Mouse (Mus musculus) liver, embryonic 11.5 days (tissue): Measurements from ENCODE around the gene Fam129a. TPM values are rescaled to one million over a fixed set of nuclear protein-coding genes. Genes with fewer than 3 reads are reported as not detected.
"Not testable (repeated sequence)": the region's sequence is repeated elsewhere in the genome, so short reads cannot be mapped to it uniquely, and the experiment has no call there.

Source experiments
- ATAC-seq: fragments of 200-750 bp; cut with Nextera tagmentation; replicated peaks from 2 replicates; pipeline ENCODE4 v1.8.0; 2017; ENCODE audit warnings: moderate number of reproducible peaks, mild to moderate bottlenecking, moderate TSS enrichment, moderate library complexity; ENCODE audit not compliant: low FRiP score
- DNase-seq: peaks from one replicate; pipeline ENCODE4 v3.0.0-alpha.2; 2017; ENCODE audit warnings: low spot score
- H3K27ac ChIP-seq: fragments of 300-500 bp; sonication (generic); 2 replicates; pipeline ENCODE4 v1.5.1; 2014; ENCODE audit warnings: mild to moderate bottlenecking, low read depth, low read length, control low read depth
- H3K27me3 ChIP-seq: fragments of 300-500 bp; sonication (generic); replicated peaks from 2 replicates; pipeline ENCODE4 v1.6.1; 2014; ENCODE audit warnings: low read length, mixed read lengths; ENCODE audit not compliant: control insufficient read depth, insufficient read depth
- H3K36me3 ChIP-seq: fragments of 300-500 bp; sonication (generic); 2 replicates; pipeline ENCODE4 v1.6.1; 2014; ENCODE audit warnings: mild to moderate bottlenecking, low read length, moderate library complexity, mixed read lengths; ENCODE audit not compliant: control insufficient read depth, insufficient read depth
- H3K4me1 ChIP-seq: fragments of 300-500 bp; sonication (generic); replicated peaks from 2 replicates; pipeline ENCODE4 v1.6.1; 2014; ENCODE audit warnings: low read length, mixed read lengths; ENCODE audit not compliant: control insufficient read depth, insufficient read depth
- H3K4me2 ChIP-seq: fragments of 300-500 bp; sonication (generic); 2 replicates; pipeline ENCODE4 v1.6.1; 2014; ENCODE audit warnings: mild to moderate bottlenecking, control low read depth, moderate library complexity
- H3K4me3 ChIP-seq: fragments of 300-500 bp; sonication (generic); 2 replicates; pipeline ENCODE4 v1.5.1; 2014; ENCODE audit warnings: low read depth, low read length, control low read depth
- H3K9ac ChIP-seq: fragments of 300-500 bp; sonication (generic); 2 replicates; pipeline ENCODE4 v1.6.1; 2014; ENCODE audit warnings: low read depth, low read length, control low read depth
- H3K9me3 ChIP-seq: fragments of 300-500 bp; sonication (generic); 2 replicates; pipeline ENCODE4 v1.6.1; 2016; ENCODE audit warnings: low read length, inconsistent platforms, mixed read lengths; ENCODE audit not compliant: control insufficient read depth
- WGBS: fragments of 180-500 bp; shearing (Covaris S2); extraction: QIAGEN DNeasy Blood & Tissue Kit; methylation state at CpG from one replicate; pipeline ENCODE4 v1.1.7; 2014; 5-methylcytosine and 5-hydroxymethylcytosine counted together
- polyA plus RNA-seq: library from polyadenylated mRNA; unstranded; fragments of >200 nt; fragmentation: Nextera tagmentation; extraction: Ambion mirVana; gene quantifications from 2 replicates; pipeline ENCODE4 v1.2.1, GENCODE M21; 2014

The Fam129a gene
- polyA plus RNA-seq, 1 experiment from 2014 or later: 3.0 TPM

DNA sequence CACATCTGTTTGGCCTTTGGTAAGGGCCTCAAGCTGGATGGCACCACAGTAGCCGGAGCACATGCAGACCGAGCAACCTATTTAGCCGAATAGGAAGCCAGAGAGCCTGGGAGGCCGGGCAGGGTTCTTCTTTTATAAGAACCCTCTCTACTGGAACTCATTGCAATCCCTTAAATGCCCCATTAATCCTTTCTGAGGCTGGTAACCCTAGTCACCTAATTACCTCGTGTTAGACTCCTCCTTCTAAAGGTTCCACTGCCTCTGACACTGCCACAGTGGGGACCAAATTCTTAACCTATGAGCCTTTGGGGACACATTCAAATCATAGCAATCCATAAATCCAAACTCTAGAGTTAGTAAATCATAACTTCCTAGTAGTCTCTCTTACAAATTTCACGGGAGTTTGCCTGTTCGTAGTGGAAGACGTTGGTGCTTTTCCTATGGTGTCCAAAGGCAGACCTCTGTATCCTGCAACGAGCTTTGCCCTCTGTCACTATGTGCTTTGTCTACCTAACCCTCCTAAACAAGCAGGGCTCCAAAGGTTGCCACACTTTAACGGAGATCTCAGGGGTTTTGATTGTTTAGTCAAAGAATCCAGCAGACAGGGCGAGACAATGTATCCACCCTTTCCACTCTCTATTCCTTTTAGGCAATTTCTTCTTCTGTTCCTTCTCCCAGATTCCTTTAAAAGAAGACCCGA is 24.8 kb downstream of the Fam129a start:
- WGBS: 73% methylated on average over 12 of the region's 12 CpGs
- H3K27me3 ChIP-seq: no peaks in the 10 kb centered on the region
- H3K9ac ChIP-seq: no peak overlapping the region
- DNase-seq (no peak), ATAC-seq (peak; percentile 46; the same call in 1 of the 2 replicates)
- H3K4me3 ChIP-seq: no peak overlapping the region
- no peaks in the 10 kb centered on the region for H3K9me3 ChIP-seq
- no peaks in the 10 kb centered on the region for H3K36me3 ChIP-seq
- no peak overlapping the region for H3K27ac ChIP-seq
- no peak overlapping the region for H3K4me2 ChIP-seq
- H3K4me1 ChIP-seq: peaks cover 20% of the 10 kb centered on the region

GRCm38 (mm10) chr1:151596562-151596961 is 25.6 kb downstream of the Fam129a start:
- Histone ChIP-seq H3K4me3 (no peak overlapping the region), H3K9me3 (no peaks in the 10 kb centered on the region), H3K36me3 (no peaks in the 10 kb centered on the region), H3K9ac (no peak overlapping the region), H3K27me3 (no peaks in the 10 kb centered on the region), H3K4me1 (peaks cover 17% of the 10 kb centered on the region), H3K27ac (no peak overlapping the region), H3K4me2 (no peak overlapping the region)
- DNase-seq (no peak), ATAC-seq (no peak)
- 74% methylated on average over 8 of the region's 8 CpGs for WGBS

DNA sequence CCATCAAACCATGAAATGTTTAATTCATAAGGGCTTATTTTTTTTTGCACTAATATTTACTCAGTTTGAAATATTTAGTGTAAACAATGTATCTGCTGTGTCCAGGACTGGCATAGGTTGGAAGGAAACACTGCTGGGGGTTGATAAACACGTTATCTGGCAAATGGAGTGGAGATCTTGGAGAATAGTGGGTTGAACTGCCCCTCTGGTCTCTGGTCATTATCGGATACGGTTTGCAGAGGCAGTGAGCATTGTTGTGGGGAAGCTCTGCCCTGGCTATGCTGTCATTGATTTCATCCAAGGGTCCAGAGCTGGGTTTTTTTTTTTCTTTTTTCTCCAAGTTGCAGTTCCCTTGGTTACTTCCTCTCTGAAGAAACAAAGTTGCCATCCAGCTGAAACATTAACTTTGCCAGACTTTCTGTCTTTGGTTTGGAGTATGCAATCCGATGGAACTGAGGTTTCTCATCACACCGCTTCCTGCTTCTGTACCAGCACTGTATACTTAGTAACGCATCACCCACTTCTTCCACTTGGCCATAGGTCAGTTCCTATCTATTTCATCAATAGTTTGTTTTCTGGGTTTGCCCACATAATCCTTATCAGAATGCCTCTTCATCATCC is 26.8 kb downstream of the Fam129a start:
- WGBS: 55% methylated on average over 6 of the region's 6 CpGs
- Histone ChIP-seq H3K4me2 (no peak overlapping the region), H3K9ac (no peak overlapping the region), H3K4me3 (no peak overlapping the region), H3K27me3 (no peaks in the 10 kb centered on the region), H3K36me3 (no peaks in the 10 kb centered on the region), H3K4me1 (peaks cover 11% of the 10 kb centered on the region), H3K9me3 (no peaks in the 10 kb centered on the region), H3K27ac (no peak overlapping the region)
- DNase-seq: no peak
- no peak; the same call in 1 of the 2 replicates for ATAC-seq

DNA sequence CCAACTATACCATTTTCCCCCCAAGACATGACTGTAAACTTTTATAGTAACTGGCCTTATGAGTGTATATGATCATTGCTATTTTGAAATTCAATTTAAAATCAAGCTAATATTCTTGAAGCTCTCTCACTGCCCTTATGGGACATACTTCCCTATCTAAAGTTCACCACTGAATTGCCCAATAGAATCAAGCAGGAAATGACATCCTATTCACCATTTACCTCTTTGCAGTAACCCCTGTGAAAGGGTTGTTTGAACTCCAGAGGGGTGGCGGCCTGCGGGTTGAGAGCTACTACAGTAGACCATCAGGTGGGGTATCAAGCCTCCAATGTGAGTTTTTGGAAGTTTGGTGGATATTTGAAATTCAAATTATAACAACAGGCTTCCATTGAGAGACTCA is 27.9 kb downstream of the Fam129a start:
- H3K9me3 ChIP-seq: no peaks in the 10 kb centered on the region
- ATAC-seq: no peak
- H3K4me1 ChIP-seq: peaks cover 11% of the 10 kb centered on the region
- H3K9ac ChIP-seq: no peak overlapping the region
- DNase-seq: no peak
- no peak overlapping the region for H3K27ac ChIP-seq
- H3K4me3 ChIP-seq: no peak overlapping the region
- no peak overlapping the region for H3K4me2 ChIP-seq
- 91% methylated on average over 2 of the region's 2 CpGs for WGBS
- H3K36me3 ChIP-seq: no peaks in the 10 kb centered on the region
- H3K27me3 ChIP-seq: no peaks in the 10 kb centered on the region

GRCm38 (mm10) chr1:151604328-151604727 is 33.3 kb downstream of the Fam129a start:
- DNase-seq (no peak), ATAC-seq (no peak)
- Histone ChIP-seq H3K4me2 (no peak overlapping the region), H3K4me3 (no peak overlapping the region), H3K27ac (no peak overlapping the region), H3K9me3 (no peaks in the 10 kb centered on the region), H3K36me3 (no peaks in the 10 kb centered on the region), H3K27me3 (no peaks in the 10 kb centered on the region), H3K4me1 (no peaks in the 10 kb centered on the region), H3K9ac (no peak overlapping the region)
- 72% methylated on average over 2 of the region's 2 CpGs for WGBS

- H3K27me3 ChIP-seq, H3K4me2 ChIP-seq, DNase-seq, H3K9me3 ChIP-seq, H3K4me1 ChIP-seq, H3K36me3 ChIP-seq, H3K9ac ChIP-seq, H3K4me3 ChIP-seq, ATAC-seq, H3K27ac ChIP-seq: not testable (repeated sequence)
- 76% methylated on average over 3 of the region's 3 CpGs for WGBS
Observed at GRCm38 (mm10) chr1:151607957-151608356, 37.0 kb downstream of the Fam129a start.

DNA sequence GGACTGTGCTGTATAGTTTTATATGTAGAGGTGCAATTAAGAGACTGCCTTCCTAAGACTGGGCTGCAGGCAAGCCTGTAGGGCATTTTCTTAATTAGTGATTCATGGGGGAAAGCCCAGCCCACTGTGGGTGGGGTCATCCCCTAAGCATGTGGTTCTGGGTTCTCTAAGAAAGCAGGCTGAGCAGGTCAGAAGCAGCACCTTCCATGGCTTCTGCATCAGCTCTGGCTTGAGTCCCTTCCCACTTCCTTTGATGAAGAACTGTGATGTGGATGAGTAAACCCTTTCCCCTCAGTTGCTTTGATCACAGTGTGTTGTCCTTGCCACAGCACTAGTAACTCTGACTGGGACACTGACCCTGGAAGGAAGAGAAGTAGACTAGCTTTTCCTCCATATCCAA is 39.6 kb downstream of the Fam129a start:
- no peak for DNase-seq
- no peak overlapping the region for H3K27ac ChIP-seq
- H3K4me2 ChIP-seq: no peak overlapping the region
- no peaks in the 10 kb centered on the region for H3K36me3 ChIP-seq
- no peaks in the 10 kb centered on the region for H3K27me3 ChIP-seq
- no peak overlapping the region for H3K9ac ChIP-seq
- no peak for ATAC-seq
- no peak overlapping the region for H3K4me3 ChIP-seq
- no peaks in the 10 kb centered on the region for H3K9me3 ChIP-seq
- no peaks in the 10 kb centered on the region for H3K4me1 ChIP-seq

DNA sequence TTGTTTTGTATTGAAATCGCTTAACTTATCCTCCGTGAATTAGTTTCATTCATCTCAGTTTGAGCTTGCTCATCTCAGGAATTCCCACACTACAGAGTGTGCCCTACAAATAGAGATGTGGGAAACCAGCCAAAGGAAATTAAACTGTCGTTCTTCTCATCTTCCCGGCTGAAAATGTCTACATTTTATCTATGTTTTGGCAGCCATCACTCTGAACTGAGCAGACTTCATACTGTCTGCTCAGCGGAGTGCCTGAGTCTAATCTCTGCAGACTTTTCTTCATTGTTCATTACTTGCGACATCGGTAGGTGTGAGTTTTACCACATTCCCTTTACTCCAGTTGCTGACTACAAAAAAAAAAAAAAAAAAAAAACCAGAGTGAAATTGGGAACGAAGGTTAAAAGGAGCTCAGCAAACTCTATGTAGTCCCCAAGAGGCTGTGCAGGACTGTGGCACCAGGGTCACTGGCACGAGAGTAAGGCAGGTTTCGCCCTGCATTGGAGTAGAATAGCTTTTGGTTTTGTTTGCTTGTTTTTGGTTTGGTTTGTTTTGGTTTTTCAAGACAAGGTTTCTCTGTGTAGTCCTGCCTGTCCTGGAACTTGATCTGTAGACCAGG is 43.4 kb downstream of the Fam129a start:
- H3K9ac ChIP-seq: no peak overlapping the region
- no peak overlapping the region for H3K4me2 ChIP-seq
- H3K9me3 ChIP-seq: no peaks in the 10 kb centered on the region
- 68% methylated on average over 10 of the region's 10 CpGs for WGBS
- DNase-seq (no peak), ATAC-seq (no peak)
- H3K36me3 ChIP-seq: no peaks in the 10 kb centered on the region
- peaks cover 2% of the 10 kb centered on the region; the same call in 1 of the 2 replicates for H3K4me1 ChIP-seq
- no peak overlapping the region for H3K27ac ChIP-seq
- H3K27me3 ChIP-seq: no peaks in the 10 kb centered on the region
- H3K4me3 ChIP-seq: no peak overlapping the region

- Histone ChIP-seq H3K9me3 (no peaks in the 10 kb centered on the region), H3K27ac (no peak overlapping the region), H3K9ac (no peak overlapping the region), H3K4me3 (no peak overlapping the region), H3K4me2 (no peak overlapping the region), H3K27me3 (no peaks in the 10 kb centered on the region), H3K36me3 (no peaks in the 10 kb centered on the region), H3K4me1 (peaks cover 2% of the 10 kb centered on the region; the same call in 1 of the 2 replicates)
- ATAC-seq (no peak), DNase-seq (no peak)
- 92% methylated on average over 6 of the region's 6 CpGs for WGBS
Observed at GRCm38 (mm10) chr1:151615625-151616024, 44.6 kb downstream of the Fam129a start.
